Mouse (Mus musculus): ENCODE data around the gene Pold4. TPM values are rescaled to one million over a fixed set of nuclear protein-coding genes. Genes with fewer than 3 reads are reported as not detected.

Pold4 gene
- polyA plus RNA-seq, 1 experiment from 2014 or later: 32.4 TPM

- Histone ChIP-seq H3K27me3 (no peaks in the 10 kb centered on the region), H3K4me3 (0 out of 2 replicates have a peak overlapping the region, but pooled peaks have one; percentile 90), H3K4me2 (peak overlapping the region; percentile 78; the same call in 1 of the 2 replicates), H3K4me1 (peaks cover 31% of the 10 kb centered on the region), H3K9ac (peak overlapping the region; percentile 11; the same call in 1 of the 2 replicates), H3K27ac (no peak overlapping the region), H3K9me3 (no peaks in the 10 kb centered on the region), H3K36me3 (peaks cover 46% of the 10 kb centered on the region)
- no peak for ATAC-seq (ENCODE audit: borderline replicate concordance, extremely low read depth, low FRiP score, low TSS enrichment)
- 79% methylated on average over 8 of the region's 8 CpGs for WGBS
Measured at GRCm38 (mm10) chr19:4194021-4194724, 37.5 kb upstream of the Pold4 start.

- H3K4me3 ChIP-seq: no peak overlapping the region
- ATAC-seq (ENCODE audit: borderline replicate concordance, extremely low read depth, low FRiP score, low TSS enrichment): no peak
- peaks cover 32% of the 10 kb centered on the region for H3K4me1 ChIP-seq
- no peak overlapping the region for H3K9ac ChIP-seq
- H3K36me3 ChIP-seq: peaks cover 53% of the 10 kb centered on the region
- H3K27me3 ChIP-seq: no peaks in the 10 kb centered on the region
- H3K9me3 ChIP-seq: no peaks in the 10 kb centered on the region
- no peak overlapping the region for H3K4me2 ChIP-seq
- no peak overlapping the region for H3K27ac ChIP-seq
- 79% methylated on average over 12 of the region's 12 CpGs for WGBS
Measured at GRCm38 (mm10) chr19:4194776-4195650, 36.7 kb upstream of the Pold4 start.

- Histone ChIP-seq H3K9me3 (no peaks in the 10 kb centered on the region), H3K27ac (no peak overlapping the region), H3K4me3 (no peak overlapping the region), H3K4me2 (no peak overlapping the region), H3K9ac (no peak overlapping the region), H3K4me1 (peaks cover 42% of the 10 kb centered on the region), H3K36me3 (peaks cover 55% of the 10 kb centered on the region), H3K27me3 (no peaks in the 10 kb centered on the region)
- no peak for ATAC-seq (ENCODE audit: borderline replicate concordance, extremely low read depth, low FRiP score, low TSS enrichment)
- 42% methylated on average over 2 of the region's 2 CpGs for WGBS
Measured at GRCm38 (mm10) chr19:4196048-4196447, 35.7 kb upstream of the Pold4 start.

- ATAC-seq (ENCODE audit: borderline replicate concordance, extremely low read depth, low FRiP score, low TSS enrichment): no peak
Measured at GRCm38 (mm10) chr19:4196548-4196947, 35.2 kb upstream of the Pold4 start.

GRCm38 (mm10) chr19:4197180-4197579 is 34.5 kb upstream of the Pold4 start:
- Histone ChIP-seq H3K4me3 (no peak overlapping the region), H3K9me3 (no peaks in the 10 kb centered on the region), H3K4me1 (peaks cover 41% of the 10 kb centered on the region), H3K27me3 (no peaks in the 10 kb centered on the region), H3K4me2 (no peak overlapping the region), H3K27ac (no peak overlapping the region), H3K36me3 (peaks cover 55% of the 10 kb centered on the region), H3K9ac (no peak overlapping the region)
- ATAC-seq (ENCODE audit: borderline replicate concordance, extremely low read depth, low FRiP score, low TSS enrichment): no peak
- WGBS: 52% methylated on average over 3 of the region's 3 CpGs

More at GRCm38 (mm10) chr19:4196548-4196947, 35.2 kb upstream of the Pold4 start:
- WGBS: 25% methylated on average over 5 of the region's 5 CpGs
- no peak overlapping the region for H3K27ac ChIP-seq
- H3K9ac ChIP-seq: no peak overlapping the region
- H3K4me2 ChIP-seq: no peak overlapping the region
- H3K4me3 ChIP-seq: no peak overlapping the region
- no peaks in the 10 kb centered on the region for H3K27me3 ChIP-seq
- peaks cover 55% of the 10 kb centered on the region for H3K36me3 ChIP-seq
- peaks cover 38% of the 10 kb centered on the region for H3K4me1 ChIP-seq
- no peaks in the 10 kb centered on the region for H3K9me3 ChIP-seq

GRCm38 (mm10) chr19:4201291-4201909 is 30.3 kb upstream of the Pold4 start, which contains the start of gene Rad9a:
TSS of gene Rad9a (minus strand) at chr19:4201662.
- Histone ChIP-seq H3K36me3 (peaks cover 21% of the 10 kb centered on the region), H3K27me3 (peaks cover 4% of the 10 kb centered on the region; the same call in 1 of the 2 replicates), H3K4me1 (peaks cover 21% of the 10 kb centered on the region), H3K4me2 (peak within 1 kb of the TSS; percentile 82), H3K9ac (peak within 1 kb of the TSS; percentile 75), H3K27ac (peak within 1 kb of the TSS; percentile 61), H3K9me3 (no peaks in the 10 kb centered on the region), H3K4me3 (peak within 1 kb of the TSS; percentile 64)
- peak; percentile 88 for ATAC-seq (ENCODE audit: borderline replicate concordance, extremely low read depth, low FRiP score, low TSS enrichment)
- WGBS: under 1% methylated on average over 34 of the region's 34 CpGs

GRCm38 (mm10) chr19:4202149-4202548 is 29.6 kb upstream of the Pold4 start:
- peak overlapping the region; percentile 75 for H3K9ac ChIP-seq
- no peak overlapping the region for H3K27ac ChIP-seq

GRCm38 (mm10) chr19:4203148-4203547 is 28.6 kb upstream of the Pold4 start:
- Histone ChIP-seq H3K4me3 (no peak overlapping the region), H3K27me3 (peaks cover 6% of the 10 kb centered on the region; the same call in 1 of the 2 replicates), H3K27ac (no peak overlapping the region), H3K4me2 (no peak overlapping the region), H3K9ac (no peak overlapping the region), H3K36me3 (peaks cover 10% of the 10 kb centered on the region), H3K4me1 (peaks cover 17% of the 10 kb centered on the region), H3K9me3 (no peaks in the 10 kb centered on the region)
- WGBS: 62% methylated on average over 3 of the region's 3 CpGs
- ATAC-seq (ENCODE audit: borderline replicate concordance, extremely low read depth, low FRiP score, low TSS enrichment): no peak

More at GRCm38 (mm10) chr19:4202149-4202548, 29.6 kb upstream of the Pold4 start:
- H3K36me3 ChIP-seq: peaks cover 13% of the 10 kb centered on the region
- peaks cover 17% of the 10 kb centered on the region for H3K4me1 ChIP-seq
- ATAC-seq (ENCODE audit: borderline replicate concordance, extremely low read depth, low FRiP score, low TSS enrichment): no peak
- H3K4me2 ChIP-seq: peak overlapping the region; percentile 82
- WGBS: 21% methylated on average over 7 of the region's 7 CpGs
- peaks cover 6% of the 10 kb centered on the region; the same call in 1 of the 2 replicates for H3K27me3 ChIP-seq
- no peaks in the 10 kb centered on the region for H3K9me3 ChIP-seq
- peak overlapping the region; percentile 64 for H3K4me3 ChIP-seq

- Histone ChIP-seq H3K9ac (no peak overlapping the region), H3K4me2 (no peak overlapping the region), H3K27ac (peak overlapping the region; percentile 48; the same call in 1 of the 2 replicates), H3K27me3 (peaks cover 6% of the 10 kb centered on the region; the same call in 1 of the 2 replicates), H3K9me3 (no peaks in the 10 kb centered on the region), H3K4me1 (peaks cover 17% of the 10 kb centered on the region), H3K4me3 (no peak overlapping the region), H3K36me3 (peaks cover 10% of the 10 kb centered on the region)
- no peak for ATAC-seq (ENCODE audit: borderline replicate concordance, extremely low read depth, low FRiP score, low TSS enrichment)
- WGBS: 49% methylated on average over 13 of the region's 13 CpGs
Measured at GRCm38 (mm10) chr19:4203604-4204326, 27.9 kb upstream of the Pold4 start.

GRCm38 (mm10) chr19:4204889-4205288 is 26.8 kb upstream of the Pold4 start:
- Histone ChIP-seq H3K4me3 (no peak overlapping the region), H3K27me3 (peaks cover 6% of the 10 kb centered on the region; the same call in 1 of the 2 replicates), H3K9ac (no peak overlapping the region), H3K9me3 (no peaks in the 10 kb centered on the region), H3K27ac (no peak overlapping the region), H3K4me2 (no peak overlapping the region), H3K4me1 (peaks cover 17% of the 10 kb centered on the region), H3K36me3 (0 out of 2 replicates have a peak, but pooled peaks cover 3% of the 10 kb centered on the region)
- WGBS: 63% methylated on average over 3 of the region's 4 CpGs
- no peak for ATAC-seq (ENCODE audit: borderline replicate concordance, extremely low read depth, low FRiP score, low TSS enrichment)

- Histone ChIP-seq H3K36me3 (no peaks in the 10 kb centered on the region), H3K9me3 (no peaks in the 10 kb centered on the region), H3K9ac (no peak overlapping the region), H3K4me3 (no peak overlapping the region), H3K27ac (no peak overlapping the region), H3K4me2 (no peak overlapping the region), H3K27me3 (peaks cover 6% of the 10 kb centered on the region; the same call in 1 of the 2 replicates), H3K4me1 (peaks cover 5% of the 10 kb centered on the region)
- WGBS: 0% methylated on average over 2 of the region's 2 CpGs
- peak; percentile 44; the same call in 1 of the 2 replicates for ATAC-seq (ENCODE audit: borderline replicate concordance, extremely low read depth, low FRiP score, low TSS enrichment)
Measured at GRCm38 (mm10) chr19:4206971-4207370, 24.7 kb upstream of the Pold4 start.
